Mouse (Mus musculus) liver, embryonic 14 days (tissue): ENCODE results near the gene Acot10. TPM values are rescaled to one million over a fixed set of nuclear protein-coding genes. Genes with fewer than 3 reads are reported as not detected.

ENCODE experiments used
- polyA plus RNA-seq: library from polyadenylated mRNA; depleted of rRNA; stranded (reverse); fragments of >200 nt; gene quantifications from 2 replicates; pipeline ENCODE4 v1.2.3, GENCODE M21; 2012; rRNA removed

Gene Acot10
- not detected in 2 replicates for polyA plus RNA-seq

GRCm38 (mm10) chr15:20666650-20667049 lies at the start of gene Acot10:
Acot10 (minus strand) TSS chr15:20666750.

Other genes with a start within 250 kb of the Acot10 start
- under 0.01 TPM in 1 of 2 replicates, not detected in the other for gene Cdh12, start 217.5 kb downstream of the Acot10 start, polyA plus RNA-seq